Mouse (Mus musculus) hindbrain, postnatal 0 days (tissue): ENCODE measurements at regions not wholly inside any gene's neighbourhood (a gene's known extent, or its start where the extent isn't known, plus 50 kb on each side); places are given as distances from the start of the nearest gene placed in this dataset.
A peak's percentile ranks its signal among the peaks of the same experiment; 100 is the strongest.

ENCODE experiments used
- ATAC-seq: fragments of 200-750 bp; cut with Nextera tagmentation; 2 replicates; pipeline ENCODE4 v1.8.0; 2017; ENCODE audit warnings: mild to moderate bottlenecking, moderate TSS enrichment, moderate library complexity
- DNase-seq: peaks from one replicate; pipeline ENCODE4 v3.0.0-alpha.2; 2015; ENCODE audit warnings: low spot score
- H3K27ac ChIP-seq: fragments of 300-500 bp; sonication (generic); 2 replicates; pipeline ENCODE4 v1.5.1; 2014; ENCODE audit warnings: mild to moderate bottlenecking
- H3K27me3 ChIP-seq: fragments of 300-500 bp; sonication (generic); 2 replicates; pipeline ENCODE4 v1.6.1; 2014; ENCODE audit warnings: low read length, mixed read lengths; ENCODE audit not compliant: insufficient read depth
- H3K36me3 ChIP-seq: fragments of 300-500 bp; sonication (generic); 2 replicates; pipeline ENCODE4 v1.6.1; 2014; ENCODE audit warnings: low read length, mixed read lengths; ENCODE audit not compliant: insufficient read depth
- H3K4me1 ChIP-seq: fragments of 300-500 bp; sonication (generic); 2 replicates; pipeline ENCODE4 v1.6.1; 2014; ENCODE audit warnings: antibody characterized with exemption, low read length, mixed read lengths; ENCODE audit not compliant: insufficient read depth
- H3K4me2 ChIP-seq: fragments of 300-500 bp; sonication (generic); 2 replicates; pipeline ENCODE4 v1.6.1; 2014; ENCODE audit warnings: low read depth, mild to moderate bottlenecking, low read length, moderate library complexity, mixed read lengths
- H3K4me3 ChIP-seq: fragments of 300-500 bp; sonication (generic); 2 replicates; pipeline ENCODE4 v1.5.1; 2014; ENCODE audit warnings: low read length
- H3K9ac ChIP-seq: fragments of 300-500 bp; sonication (generic); replicated peaks from 2 replicates; pipeline ENCODE4 v1.6.1; 2014; ENCODE audit warnings: mild to moderate bottlenecking, low read length, moderate library complexity, mixed read lengths
- H3K9me3 ChIP-seq: fragments of 300-500 bp; sonication (generic); 2 replicates; pipeline ENCODE4 v1.6.1; 2016; ENCODE audit warnings: low read length, mixed read lengths
- CTCF ChIP-seq: IDR thresholded peaks from 2 replicates; pipeline ENCODE4 v1.5.1; 2016; ENCODE audit warnings: antibody characterized with exemption, control low read depth, low read depth
- WGBS: fragments of 180-500 bp; shearing (Covaris S2); extraction: QIAGEN DNeasy Blood & Tissue Kit; methylation state at CpG from one replicate; pipeline ENCODE4 v1.1.7; 2014; 5-methylcytosine and 5-hydroxymethylcytosine counted together

GRCm38 (mm10) chr11:86881710-86882109 is 74.2 kb upstream of the Dhx40 start:
- H3K36me3 ChIP-seq, result no peaks in the 10 kb centered on the region
- no peak overlapping the region for H3K27ac ChIP-seq
- H3K4me3 ChIP-seq, result no peak overlapping the region
- H3K4me2 ChIP-seq, result no peak overlapping the region
- 0 out of 2 replicates have a peak, but pooled peaks have one; percentile 12 for TF ChIP-seq CTCF
- H3K4me1 ChIP-seq, result no peaks in the 10 kb centered on the region
- no peak overlapping the region for H3K9ac ChIP-seq
- no peak for DNase-seq
- no peak for ATAC-seq
- no peaks in the 10 kb centered on the region for H3K9me3 ChIP-seq
- H3K27me3 ChIP-seq, result no peaks in the 10 kb centered on the region

GRCm38 (mm10) chr11:86879356-86879905 is 71.9 kb upstream of the Dhx40 start:
- Histone ChIP-seq H3K4me3 (no peak overlapping the region), H3K27ac (no peak overlapping the region), H3K9me3 (no peaks in the 10 kb centered on the region), H3K4me2 (no peak overlapping the region), H3K4me1 (no peaks in the 10 kb centered on the region), H3K36me3 (no peaks in the 10 kb centered on the region), H3K27me3 (no peaks in the 10 kb centered on the region), H3K9ac (no peak overlapping the region)
- 51% methylated on average over 6 of the region's 6 CpGs for WGBS
- ATAC-seq (no peak), DNase-seq (no peak)
- no peak for TF ChIP-seq CTCF

- DNase-seq (no peak), ATAC-seq (no peak)
- Histone ChIP-seq H3K4me3 (no peak overlapping the region), H3K9ac (no peak overlapping the region), H3K27ac (no peak overlapping the region), H3K4me1 (no peaks in the 10 kb centered on the region), H3K4me2 (no peak overlapping the region), H3K36me3 (no peaks in the 10 kb centered on the region), H3K27me3 (no peaks in the 10 kb centered on the region), H3K9me3 (no peaks in the 10 kb centered on the region)
- 86% methylated on average over 11 of the region's 11 CpGs for WGBS
- TF ChIP-seq CTCF, result 0 out of 2 replicates have a peak, but pooled peaks have one; percentile 33
Measured at GRCm38 (mm10) chr11:86878327-86879065, 71.0 kb upstream of the Dhx40 start.

- H3K4me1 ChIP-seq, result peaks cover 6% of the 10 kb centered on the region; the same call in 1 of the 2 replicates
- WGBS, result 50% methylated on average over 8 of the region's 8 CpGs
- no peak for ATAC-seq
- H3K4me2 ChIP-seq, result no peak overlapping the region
- H3K9ac ChIP-seq, result no peak overlapping the region
- no peaks in the 10 kb centered on the region for H3K36me3 ChIP-seq
- no peak overlapping the region for H3K27ac ChIP-seq
- no peak overlapping the region for H3K4me3 ChIP-seq
- no peak for DNase-seq
- no peak for TF ChIP-seq CTCF
- H3K27me3 ChIP-seq, result no peaks in the 10 kb centered on the region
- no peaks in the 10 kb centered on the region for H3K9me3 ChIP-seq
Measured at GRCm38 (mm10) chr11:86876509-86876908, 69.0 kb upstream of the Dhx40 start.

GRCm38 (mm10) chr11:86875738-86876137 is 68.2 kb upstream of the Dhx40 start:
- no peak overlapping the region for H3K4me3 ChIP-seq
- H3K4me2 ChIP-seq, result no peak overlapping the region
- no peaks in the 10 kb centered on the region for H3K27me3 ChIP-seq
- WGBS, result 64% methylated on average over 1 of the region's 1 CpGs
- TF ChIP-seq CTCF, result peak; percentile 41
- H3K9ac ChIP-seq, result no peak overlapping the region
- DNase-seq, result no peak
- ATAC-seq, result no peak
- H3K9me3 ChIP-seq, result no peaks in the 10 kb centered on the region
- peaks cover 6% of the 10 kb centered on the region; the same call in 1 of the 2 replicates for H3K4me1 ChIP-seq
- H3K27ac ChIP-seq, result no peak overlapping the region
- no peaks in the 10 kb centered on the region for H3K36me3 ChIP-seq

- Histone ChIP-seq H3K4me1 (peaks cover 6% of the 10 kb centered on the region; the same call in 1 of the 2 replicates), H3K4me3 (no peak overlapping the region), H3K9me3 (no peaks in the 10 kb centered on the region), H3K4me2 (no peak overlapping the region), H3K27me3 (no peaks in the 10 kb centered on the region), H3K9ac (no peak overlapping the region), H3K36me3 (no peaks in the 10 kb centered on the region), H3K27ac (no peak overlapping the region)
- DNase-seq (peak; percentile 75), ATAC-seq (peak; percentile 85)
- TF ChIP-seq CTCF, result peak; percentile 76
- WGBS, result 65% methylated on average over 12 of the region's 12 CpGs
Measured at GRCm38 (mm10) chr11:86874666-86875295, 67.2 kb upstream of the Dhx40 start.

GRCm38 (mm10) chr11:86873406-86873700 is 65.8 kb upstream of the Dhx40 start:
- Histone ChIP-seq H3K27ac (no peak overlapping the region), H3K27me3 (no peaks in the 10 kb centered on the region), H3K4me2 (no peak overlapping the region), H3K9ac (no peak overlapping the region), H3K9me3 (no peaks in the 10 kb centered on the region), H3K36me3 (no peaks in the 10 kb centered on the region), H3K4me1 (peaks cover 6% of the 10 kb centered on the region; the same call in 1 of the 2 replicates), H3K4me3 (no peak overlapping the region)
- no peak for TF ChIP-seq CTCF
- WGBS, result 57% methylated on average over 1 of the region's 1 CpGs
- no peak for DNase-seq
- ATAC-seq, result no peak
